Mouse (Mus musculus): ENCODE measurements at regions not wholly inside any gene's neighbourhood (a gene's known extent, or its start where the extent isn't known, plus 50 kb on each side); places are given as distances from the start of the nearest gene placed in this dataset.

GRCm38 (mm10) chr14:24926086-24927048 is 439.4 kb downstream of the Rps24 start:
- TF ChIP-seq CTCF (IDR thresholded peaks at IDR 0.05; ENCODE audit: insufficient read depth, low read depth, low read length) (no peak), POLR2A (IDR thresholded peaks at IDR 0.05; ENCODE audit: insufficient read depth, low read depth, low read length) (no peak)

Measured in olfactory bulb, adult 2 months (tissue).